Mouse (Mus musculus) T-helper 2 cell (primary cell): ENCODE measurements at regions not wholly inside any gene's neighbourhood (a gene's known extent, or its start where the extent isn't known, plus 50 kb on each side); places are given as distances from the start of the nearest gene placed in this dataset.

Source experiments
- in situ Hi-C: fragments of 300-600 bp; cut with MboI, MseI; formaldehyde crosslinking; loops from one replicate; pipeline ENCODE4 v1.15.1; 2025; ENCODE audit warnings: high pct_unique_total_duplicates

- in situ Hi-C loops = no loop called here
Observed at GRCm38 (mm10) chr4:30675911-30676310, 1288.0 kb upstream of the Map3k7 start.

- in situ Hi-C loops = no loop called here
Observed at GRCm38 (mm10) chr4:30677056-30677455, 1286.8 kb upstream of the Map3k7 start.

DNA sequence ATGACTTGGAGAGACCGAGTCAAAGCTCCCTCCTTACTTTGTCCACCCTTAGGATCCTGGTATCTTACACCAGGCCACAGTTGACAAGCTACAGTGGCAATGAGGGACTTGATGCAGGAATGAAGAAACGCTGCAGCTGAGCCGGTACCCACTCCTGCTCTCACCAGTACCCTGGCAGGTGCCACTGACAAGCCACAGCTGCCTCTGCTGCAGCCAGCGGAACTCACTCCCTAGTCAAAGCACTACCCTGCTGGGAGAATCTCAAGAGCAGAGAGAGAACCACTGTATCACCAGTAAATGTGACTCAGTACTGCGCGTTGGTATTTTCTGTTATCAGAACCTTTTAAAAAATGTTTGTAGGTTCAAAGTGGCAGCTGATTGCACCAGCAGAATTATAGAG lies 1281.5 kb upstream of the Map3k7 start:
- in situ Hi-C loops = loop anchor here (10.0 kb wide), 1 partner anchor 58 kb away; no protein-coding TSS in a partner anchor

DNA sequence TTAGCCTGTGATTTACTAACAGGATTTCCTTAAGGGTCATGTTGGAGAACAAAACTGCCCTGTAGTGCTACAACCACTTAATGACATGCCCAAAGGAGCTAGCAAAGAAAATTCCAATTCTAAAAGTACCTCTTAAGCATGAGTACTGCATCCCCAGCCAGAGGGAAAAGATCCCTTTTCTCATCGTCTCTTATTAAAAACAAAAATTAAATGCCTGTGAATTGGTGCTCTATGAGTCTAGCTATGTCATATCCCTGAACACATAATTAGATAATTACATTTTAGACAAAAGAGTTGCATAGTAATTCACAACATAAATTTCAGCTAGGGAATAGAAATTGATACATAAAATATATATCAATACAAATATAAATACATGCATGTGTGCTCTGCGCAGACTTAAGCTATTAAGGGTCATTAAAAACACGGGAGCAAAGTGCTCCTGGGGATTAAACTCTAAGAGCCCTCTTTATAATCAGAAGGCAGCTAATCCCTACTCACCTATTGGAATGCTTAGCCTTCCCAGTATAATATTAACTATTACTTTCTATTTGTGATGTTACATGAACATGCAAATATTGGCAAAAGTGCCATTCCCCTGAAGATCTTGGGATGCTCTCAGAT lies 1250.4 kb upstream of the Map3k7 start:
- in situ Hi-C loops = no loop called here
